Mouse (Mus musculus) limb, embryonic 14.5 days (tissue): ENCODE results near the gene Uhrf2. TPM values are rescaled to one million over a fixed set of nuclear protein-coding genes. Genes with fewer than 3 reads are reported as not detected.

Experiments
- ATAC-seq: fragments of 200-750 bp; cut with Nextera tagmentation; 2 replicates; pipeline ENCODE4 v1.8.0; 2017; ENCODE audit warnings: low read depth, moderate number of reproducible peaks, moderate TSS enrichment; ENCODE audit not compliant: low FRiP score
- DNase-seq: peaks from one replicate; pipeline ENCODE4 v3.0.0-alpha.2; 2015; ENCODE audit warnings: low spot score
- H3K27ac ChIP-seq: fragments of 300-500 bp; sonication (generic); replicated peaks from 2 replicates; pipeline ENCODE4 v1.5.1; 2014; ENCODE audit warnings: low read depth, mild to moderate bottlenecking, low read length, moderate library complexity, mixed read lengths
- H3K27me3 ChIP-seq: fragments of 300-500 bp; sonication (generic); 2 replicates; pipeline ENCODE4 v1.6.1; 2014; ENCODE audit warnings: low read length, mixed read lengths; ENCODE audit not compliant: control insufficient read depth, insufficient read depth
- H3K36me3 ChIP-seq: fragments of 300-500 bp; sonication (generic); 2 replicates; pipeline ENCODE4 v1.6.1; 2014; ENCODE audit warnings: mild to moderate bottlenecking, low read length, moderate library complexity, mixed read lengths; ENCODE audit not compliant: control insufficient read depth, insufficient read depth
- H3K4me1 ChIP-seq: fragments of 300-500 bp; sonication (generic); 2 replicates; pipeline ENCODE4 v1.6.1; 2014; ENCODE audit warnings: antibody characterized with exemption, low read length, mixed read lengths; ENCODE audit not compliant: control insufficient read depth, insufficient read depth
- H3K4me2 ChIP-seq: fragments of 300-500 bp; sonication (generic); replicated peaks from 2 replicates; pipeline ENCODE4 v1.6.1; 2014; ENCODE audit warnings: low read depth, mild to moderate bottlenecking, low read length, moderate library complexity; ENCODE audit not compliant: severe bottlenecking
- H3K4me3 ChIP-seq: fragments of 300-500 bp; sonication (generic); replicated peaks from 2 replicates; pipeline ENCODE4 v1.5.1; 2014; ENCODE audit warnings: low read length
- H3K9ac ChIP-seq: fragments of 300-500 bp; sonication (generic); 2 replicates; pipeline ENCODE4 v1.6.1; 2014; ENCODE audit warnings: mild to moderate bottlenecking, low read depth, low read length, moderate library complexity; ENCODE audit not compliant: severe bottlenecking
- H3K9me3 ChIP-seq: fragments of 300-500 bp; sonication (generic); 2 replicates; pipeline ENCODE4 v1.6.1; 2016; ENCODE audit warnings: low read length; ENCODE audit not compliant: control insufficient read depth
- POLR2A ChIP-seq: fragments of 200-500 bp; IDR thresholded peaks from 2 replicates; pipeline ENCODE4 v1.8.0; 2012; ENCODE audit warnings: inconsistent platforms, mild to moderate bottlenecking, moderate library complexity, borderline replicate concordance; ENCODE audit not compliant: insufficient read depth, insufficient read length; ENCODE audit errors: extremely low read depth
- WGBS: fragments of 180-500 bp; shearing (Covaris S2); extraction: QIAGEN DNeasy Blood & Tissue Kit; methylation state at CpG from one replicate; pipeline ENCODE4 v1.1.7; 2014; 5-methylcytosine and 5-hydroxymethylcytosine counted together
- polyA plus RNA-seq, 2 experiments: library from polyadenylated mRNA; depleted of rRNA in 1 of 2; stranded (reverse) in 1 of 2; unstranded in 1 of 2; fragments of >200 nt; fragmentation: Nextera tagmentation in 1 of 2; extraction: Ambion mirVana in 1 of 2; gene quantifications; 2 replicates each; pipeline versions ENCODE4 v1.2.1 to v1.2.3; 2012 to 2014

Uhrf2 gene
- polyA plus RNA-seq, 2 experiments, result 65.2 to 129 TPM

- H3K27ac ChIP-seq, result no peak overlapping the region
- DNase-seq, result no peak
- H3K9ac ChIP-seq, result peak overlapping the region; percentile 99; the same call in 1 of the 2 replicates
- TF ChIP-seq POLR2A, result no peak
- H3K27me3 ChIP-seq, result no peaks in the 10 kb centered on the region
- peak overlapping the region; percentile 81 for H3K4me2 ChIP-seq
- 74% methylated on average over 3 of the region's 3 CpGs for WGBS
- no peak for ATAC-seq
- H3K36me3 ChIP-seq, result peaks cover 4% of the 10 kb centered on the region; the same call in 1 of the 2 replicates
- peak overlapping the region; percentile 100 for H3K4me3 ChIP-seq
- H3K9me3 ChIP-seq, result no peaks in the 10 kb centered on the region
- H3K4me1 ChIP-seq, result peaks cover 22% of the 10 kb centered on the region
These were observed 1.9 kb downstream of the Uhrf2 start for GRCm38 (mm10) chr19:30032206-30032605.

GRCm38 (mm10) chr19:30035361-30035760 is 5.0 kb downstream of the Uhrf2 start:
- DNase-seq (no peak), ATAC-seq (no peak)
- Histone ChIP-seq H3K4me1 (peaks cover 18% of the 10 kb centered on the region), H3K4me3 (no peak overlapping the region), H3K27ac (no peak overlapping the region), H3K9me3 (no peaks in the 10 kb centered on the region), H3K27me3 (no peaks in the 10 kb centered on the region), H3K36me3 (peaks cover 4% of the 10 kb centered on the region; the same call in 1 of the 2 replicates), H3K4me2 (no peak overlapping the region), H3K9ac (no peak overlapping the region)
- 75% methylated on average over 3 of the region's 3 CpGs for WGBS
- TF ChIP-seq POLR2A, result no peak

GRCm38 (mm10) chr19:30043691-30044090 is 13.4 kb downstream of the Uhrf2 start:
- peaks cover 39% of the 10 kb centered on the region for H3K36me3 ChIP-seq
- no peak for ATAC-seq

GRCm38 (mm10) chr19:30044630-30045029 is 14.3 kb downstream of the Uhrf2 start:
- DNase-seq, result no peak
- ATAC-seq, result no peak
- Histone ChIP-seq H3K9ac (no peak overlapping the region), H3K4me2 (no peak overlapping the region), H3K4me1 (no peaks in the 10 kb centered on the region), H3K27ac (no peak overlapping the region), H3K4me3 (no peak overlapping the region), H3K27me3 (no peaks in the 10 kb centered on the region), H3K36me3 (peaks cover 42% of the 10 kb centered on the region), H3K9me3 (0 out of 2 replicates have a peak, but pooled peaks cover 3% of the 10 kb centered on the region)
- no peak for TF ChIP-seq POLR2A
- WGBS, result 95% methylated on average over 1 of the region's 1 CpGs

More at GRCm38 (mm10) chr19:30043691-30044090, 13.4 kb downstream of the Uhrf2 start:
- Histone ChIP-seq H3K4me3 (no peak overlapping the region), H3K4me1 (no peaks in the 10 kb centered on the region), H3K4me2 (no peak overlapping the region), H3K9me3 (0 out of 2 replicates have a peak, but pooled peaks cover 3% of the 10 kb centered on the region), H3K9ac (no peak overlapping the region), H3K27me3 (no peaks in the 10 kb centered on the region), H3K27ac (no peak overlapping the region)
- no peak for TF ChIP-seq POLR2A
- DNase-seq, result no peak
- 91% methylated on average over 2 of the region's 2 CpGs for WGBS

GRCm38 (mm10) chr19:30045857-30046256 is 15.5 kb downstream of the Uhrf2 start:
- Histone ChIP-seq H3K27ac (no peak overlapping the region), H3K36me3 (peaks cover 42% of the 10 kb centered on the region), H3K4me3 (no peak overlapping the region), H3K9me3 (0 out of 2 replicates have a peak, but pooled peaks cover 3% of the 10 kb centered on the region), H3K9ac (no peak overlapping the region), H3K4me2 (no peak overlapping the region), H3K4me1 (no peaks in the 10 kb centered on the region), H3K27me3 (no peaks in the 10 kb centered on the region)
- ATAC-seq (no peak), DNase-seq (no peak)
- TF ChIP-seq POLR2A, result no peak
- WGBS, result 80% methylated on average over 1 of the region's 1 CpGs
